Mouse (Mus musculus) cortical plate, adult 2 months (tissue): ENCODE data around the gene Kcnt1. TPM values are rescaled to one million over a fixed set of nuclear protein-coding genes. Genes with fewer than 3 reads are reported as not detected.

Experiments used
- H3K27ac ChIP-seq: fragments of 200-500 bp; 2 replicates; pipeline ENCODE4 v1.5.1; 2012; ENCODE audit warnings: low read length, control low read depth, inconsistent platforms; ENCODE audit not compliant: insufficient read depth
- H3K4me1 ChIP-seq: fragments of 200-500 bp; 2 replicates; pipeline ENCODE4 v1.6.1; 2011; ENCODE audit warnings: low read length; ENCODE audit not compliant: control insufficient read depth, insufficient read depth
- H3K4me3 ChIP-seq: fragments of 200-500 bp; 2 replicates; pipeline ENCODE4 v1.5.1; 2011; ENCODE audit warnings: mild to moderate bottlenecking, low read length, control low read depth; ENCODE audit not compliant: insufficient read depth
- CTCF ChIP-seq: fragments of 200-500 bp; IDR thresholded peaks from 2 replicates; pipeline ENCODE4 v1.5.1; 2011; ENCODE audit warnings: mild to moderate bottlenecking, control low read depth, low read length; ENCODE audit not compliant: insufficient read depth; ENCODE audit errors: extremely low read depth
- POLR2A ChIP-seq: fragments of 200-500 bp; IDR thresholded peaks from 2 replicates; pipeline ENCODE4 v1.6.1; 2011; ENCODE audit warnings: mild to moderate bottlenecking, low read length, control low read depth; ENCODE audit not compliant: insufficient read depth; ENCODE audit errors: extremely low read depth
- polyA plus RNA-seq: library from polyadenylated mRNA; depleted of rRNA; stranded (reverse); fragments of >200 nt; gene quantifications from 2 replicates; pipeline ENCODE4 v1.2.3, GENCODE M21; 2012

Gene Kcnt1
- polyA plus RNA-seq, 1 experiment, result 191 TPM

DNA sequence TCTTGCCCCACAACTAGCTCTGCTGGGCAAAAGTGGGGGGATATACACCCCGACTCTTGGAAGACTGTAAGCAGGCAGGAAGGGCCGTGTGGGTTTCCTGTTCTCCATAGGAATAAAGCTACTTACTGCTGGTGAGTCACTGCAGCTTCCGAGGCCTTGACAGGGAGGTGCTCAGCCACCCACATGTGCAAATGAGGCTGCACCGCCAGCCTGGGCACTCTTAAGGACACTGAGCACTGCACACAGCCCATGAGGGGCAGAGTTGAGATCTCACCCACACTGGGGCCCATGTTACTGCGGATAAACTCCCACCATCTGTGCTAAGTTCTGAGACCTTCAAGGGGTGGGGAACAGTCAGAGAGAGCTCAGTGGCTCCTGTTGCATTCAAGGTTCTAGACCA, 3.1 kb downstream of the Kcnt1 start:
- H3K27ac ChIP-seq, result no peak overlapping the region
- TF ChIP-seq CTCF, result no peak
- TF ChIP-seq POLR2A, result no peak
- H3K4me3 ChIP-seq, result no peak overlapping the region
- H3K4me1 ChIP-seq, result peaks cover 14% of the 10 kb centered on the region

DNA sequence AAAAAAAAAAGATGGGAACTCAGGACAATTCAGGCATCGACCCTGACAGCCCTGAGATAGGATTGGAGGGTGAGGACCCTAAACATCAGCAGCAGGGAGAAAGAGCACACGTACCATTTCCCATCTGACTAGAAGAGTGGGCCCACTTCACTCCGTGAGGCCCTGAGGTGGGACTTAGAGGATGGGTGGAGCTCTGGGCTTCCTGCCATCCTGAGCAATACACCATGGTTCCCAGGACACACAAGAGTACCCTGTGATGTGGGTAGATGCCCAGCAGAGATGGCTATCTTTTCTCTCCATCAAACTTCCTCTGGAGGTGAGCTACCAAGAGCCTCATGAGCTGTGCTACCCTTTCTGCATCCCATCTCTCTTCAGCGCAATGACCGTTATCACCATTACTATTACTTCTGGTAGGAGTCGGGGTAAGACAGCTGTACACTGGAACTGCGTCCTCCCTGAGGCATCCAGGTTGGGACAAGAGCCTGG, 13.8 kb downstream of the Kcnt1 start:
- Histone ChIP-seq H3K27ac (0 out of 2 replicates have a peak overlapping the region, but pooled peaks have one; percentile 0), H3K4me1 (peaks cover 4% of the 10 kb centered on the region; the same call in 1 of the 2 replicates), H3K4me3 (peak overlapping the region; percentile 40)
- TF ChIP-seq CTCF (no peak), POLR2A (no peak)

DNA sequence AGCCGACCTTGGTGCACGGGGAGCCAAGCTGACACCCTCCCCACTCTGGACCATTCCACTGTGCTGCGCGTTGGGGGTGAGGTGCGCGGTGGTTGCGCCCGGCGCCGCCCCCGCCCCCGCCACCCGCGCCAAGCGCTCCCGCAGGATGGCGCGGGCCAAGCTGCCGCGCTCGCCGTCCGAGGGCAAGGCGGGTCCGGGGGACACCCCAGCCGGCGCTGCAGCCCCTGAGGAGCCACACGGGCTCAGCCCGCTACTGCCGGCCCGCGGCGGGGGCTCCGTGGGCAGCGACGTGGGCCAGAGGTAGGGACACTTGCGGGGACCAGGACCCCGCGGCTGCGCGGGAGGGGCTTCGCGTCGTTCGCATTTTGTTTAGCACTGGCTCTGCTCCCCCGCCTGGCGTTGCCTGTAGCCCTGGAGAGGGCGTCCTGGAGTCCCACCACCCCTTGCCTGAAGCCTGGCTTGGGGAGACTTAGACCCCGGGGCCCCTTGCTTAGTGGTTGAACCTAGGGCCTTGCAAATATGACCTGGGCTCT, 14.3 kb downstream of the Kcnt1 start:
- H3K4me1 ChIP-seq, result peaks cover 4% of the 10 kb centered on the region; the same call in 1 of the 2 replicates
- peak overlapping the region; percentile 22 for H3K27ac ChIP-seq
- no peak for TF ChIP-seq CTCF
- TF ChIP-seq POLR2A, result peak; percentile 60; the same call in 1 of the 2 replicates
- H3K4me3 ChIP-seq, result peak overlapping the region; percentile 40

DNA sequence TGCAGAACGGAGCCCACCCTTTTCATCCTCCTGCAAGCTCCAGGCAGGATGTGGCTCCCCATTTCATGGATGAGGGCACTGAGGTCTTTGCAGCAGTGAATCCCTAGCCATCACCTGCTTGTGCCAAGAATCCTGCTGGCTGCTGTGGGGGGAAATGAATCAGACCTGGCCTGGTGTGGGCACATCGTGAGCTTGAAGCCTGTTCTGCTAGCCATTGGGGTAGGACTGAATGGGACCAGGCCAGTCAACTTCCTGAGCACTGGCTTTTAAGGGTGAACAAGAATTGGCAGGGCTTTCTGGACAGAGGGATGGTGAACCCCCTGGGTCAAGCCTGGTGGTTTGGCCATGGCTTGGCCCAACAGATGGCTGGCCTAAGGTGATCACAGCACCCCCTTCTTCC, 15.0 kb downstream of the Kcnt1 start:
- Histone ChIP-seq H3K27ac (0 out of 2 replicates have a peak overlapping the region, but pooled peaks have one; percentile 22), H3K4me3 (peak overlapping the region; percentile 40), H3K4me1 (peaks cover 4% of the 10 kb centered on the region; the same call in 1 of the 2 replicates)
- TF ChIP-seq POLR2A (no peak), CTCF (no peak)

DNA sequence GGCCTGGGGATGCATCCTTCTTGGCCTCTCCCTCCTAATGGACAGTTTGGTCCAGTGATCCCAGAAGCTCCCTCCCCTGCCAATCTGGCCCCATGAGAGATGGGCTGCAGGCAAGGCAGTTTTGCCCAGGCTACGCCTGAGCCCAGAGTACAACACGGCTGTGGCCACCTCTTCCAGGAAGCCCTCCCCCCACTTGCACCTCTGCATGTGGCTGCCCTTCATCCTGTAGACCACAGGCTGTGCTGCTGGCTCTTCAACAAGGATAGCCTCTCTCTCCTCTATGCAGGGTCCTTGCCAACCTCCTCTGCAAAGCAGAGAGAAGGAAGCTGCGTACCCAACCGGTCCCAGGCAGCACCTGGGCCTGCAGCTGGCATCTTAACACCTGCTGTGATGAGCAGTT, 15.5 kb downstream of the Kcnt1 start:
- H3K4me3 ChIP-seq, result peak overlapping the region; percentile 40; the same call in 1 of the 2 replicates
- no peak overlapping the region for H3K27ac ChIP-seq
- TF ChIP-seq POLR2A (no peak), CTCF (no peak)
- H3K4me1 ChIP-seq, result peaks cover 4% of the 10 kb centered on the region; the same call in 1 of the 2 replicates

DNA sequence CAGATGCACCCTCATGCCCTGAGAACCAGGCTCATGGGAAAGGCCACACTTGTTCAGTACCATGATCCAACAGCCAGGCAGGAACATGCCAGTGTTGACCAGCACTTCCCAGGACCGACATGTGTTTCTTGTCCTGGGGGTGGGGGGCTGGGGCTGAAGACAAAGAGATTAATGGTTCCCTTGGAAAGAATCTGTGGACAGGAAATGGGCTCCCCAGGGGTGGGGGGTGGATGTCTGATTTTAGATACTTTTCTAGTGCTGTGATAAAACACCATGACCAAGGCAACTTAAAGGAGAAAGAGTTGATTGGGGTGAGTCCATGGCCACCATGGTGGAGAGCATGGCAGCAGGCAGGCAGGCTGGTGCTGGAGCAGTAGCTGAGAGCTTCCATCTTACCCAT, 18.7 kb downstream of the Kcnt1 start:
- H3K27ac ChIP-seq, result no peak overlapping the region
- peaks cover 4% of the 10 kb centered on the region; the same call in 1 of the 2 replicates for H3K4me1 ChIP-seq
- no peak overlapping the region for H3K4me3 ChIP-seq
- TF ChIP-seq CTCF (no peak), POLR2A (no peak)

DNA sequence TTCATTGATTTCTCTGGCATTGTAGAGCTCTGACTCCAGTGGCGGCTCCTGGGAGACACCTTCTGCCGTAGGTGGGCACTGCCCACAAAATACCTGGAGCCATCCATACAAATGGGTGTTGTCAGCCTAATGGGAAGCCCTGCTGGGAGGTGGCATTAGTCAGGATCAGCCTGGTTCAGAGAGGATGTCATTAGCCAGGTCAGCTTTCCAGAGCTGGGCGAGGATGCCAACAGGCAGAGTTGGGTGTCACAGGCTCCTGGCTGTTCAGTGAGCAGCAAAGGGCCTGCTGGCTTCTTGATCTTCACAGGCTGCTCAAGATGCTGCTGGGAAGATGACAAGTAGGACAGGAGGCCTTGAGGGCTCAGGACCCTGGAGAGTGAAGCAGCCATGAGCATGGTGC, 21.2 kb downstream of the Kcnt1 start:
- TF ChIP-seq CTCF, result no peak
- TF ChIP-seq POLR2A, result no peak
- Histone ChIP-seq H3K4me1 (no peaks in the 10 kb centered on the region), H3K4me3 (no peak overlapping the region), H3K27ac (no peak overlapping the region)

DNA sequence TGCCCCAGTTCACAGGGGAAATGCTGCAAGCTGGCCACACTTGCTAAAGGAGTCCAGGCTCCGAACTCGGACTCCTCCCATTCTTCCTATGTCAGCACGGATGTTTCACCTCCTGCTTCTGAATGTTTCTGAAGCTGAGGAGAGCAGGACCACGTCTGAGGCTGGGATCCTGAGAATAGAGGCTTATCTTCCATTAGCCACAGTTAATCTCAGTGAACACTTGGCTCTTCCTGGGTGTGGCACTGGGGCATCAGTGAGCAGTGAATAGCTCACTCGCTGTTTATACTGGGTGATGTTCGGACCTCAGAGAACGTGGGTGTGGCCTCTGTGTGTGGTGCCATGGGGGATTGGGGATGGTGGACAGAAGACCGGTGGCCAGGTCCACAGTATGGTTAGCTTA, 23.7 kb downstream of the Kcnt1 start:
- Histone ChIP-seq H3K4me3 (no peak overlapping the region), H3K27ac (no peak overlapping the region), H3K4me1 (no peaks in the 10 kb centered on the region)
- TF ChIP-seq CTCF (no peak), POLR2A (no peak)

DNA sequence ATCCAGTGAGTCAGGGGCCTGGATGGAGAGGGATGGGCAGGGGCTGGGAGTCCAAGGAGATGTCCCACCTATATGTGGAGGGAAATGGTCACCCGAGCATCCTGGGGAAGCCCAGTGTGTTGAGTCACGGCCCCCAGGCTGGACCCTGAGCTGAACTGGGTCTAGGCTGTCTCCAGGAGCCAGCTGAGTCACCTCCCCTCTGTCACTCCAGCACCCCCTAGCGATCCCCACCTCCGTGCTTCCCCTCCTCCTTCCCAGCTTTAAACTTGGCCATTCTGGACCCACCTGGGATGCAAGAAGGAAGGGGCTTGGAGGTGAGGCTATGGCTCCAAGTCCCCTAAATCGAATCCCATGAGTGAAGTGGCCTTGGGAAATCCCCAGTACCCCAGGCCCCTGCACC, 24.6 kb downstream of the Kcnt1 start:
- Histone ChIP-seq H3K4me1 (no peaks in the 10 kb centered on the region), H3K27ac (no peak overlapping the region), H3K4me3 (no peak overlapping the region)
- TF ChIP-seq CTCF (0 out of 2 replicates have a peak, but pooled peaks have one; percentile 6), POLR2A (no peak)

DNA sequence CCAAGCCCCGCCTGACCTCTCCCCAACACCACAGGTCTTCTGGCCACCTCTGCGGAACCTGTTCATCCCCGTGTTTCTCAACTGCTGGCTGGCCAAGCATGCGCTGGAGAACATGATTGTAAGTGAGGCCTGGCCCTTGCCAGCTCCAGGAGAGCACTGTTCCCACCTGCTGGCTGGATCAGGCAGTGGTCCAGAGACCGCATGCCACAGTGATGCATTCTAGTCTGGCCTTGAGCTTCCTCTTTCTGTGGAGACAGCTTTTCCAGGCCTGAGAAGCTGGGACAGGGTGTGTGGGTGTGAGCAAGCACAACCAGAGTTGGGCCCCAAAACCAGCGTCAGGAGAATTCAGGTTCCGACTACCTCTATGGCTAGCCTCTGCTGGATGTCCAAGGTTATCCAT, 28.9 kb downstream of the Kcnt1 start:
- TF ChIP-seq CTCF (0 out of 2 replicates have a peak, but pooled peaks have one; percentile 0), POLR2A (no peak)
- Histone ChIP-seq H3K27ac (no peak overlapping the region), H3K4me3 (no peak overlapping the region), H3K4me1 (no peaks in the 10 kb centered on the region)
